In the genomic region with DNA sequence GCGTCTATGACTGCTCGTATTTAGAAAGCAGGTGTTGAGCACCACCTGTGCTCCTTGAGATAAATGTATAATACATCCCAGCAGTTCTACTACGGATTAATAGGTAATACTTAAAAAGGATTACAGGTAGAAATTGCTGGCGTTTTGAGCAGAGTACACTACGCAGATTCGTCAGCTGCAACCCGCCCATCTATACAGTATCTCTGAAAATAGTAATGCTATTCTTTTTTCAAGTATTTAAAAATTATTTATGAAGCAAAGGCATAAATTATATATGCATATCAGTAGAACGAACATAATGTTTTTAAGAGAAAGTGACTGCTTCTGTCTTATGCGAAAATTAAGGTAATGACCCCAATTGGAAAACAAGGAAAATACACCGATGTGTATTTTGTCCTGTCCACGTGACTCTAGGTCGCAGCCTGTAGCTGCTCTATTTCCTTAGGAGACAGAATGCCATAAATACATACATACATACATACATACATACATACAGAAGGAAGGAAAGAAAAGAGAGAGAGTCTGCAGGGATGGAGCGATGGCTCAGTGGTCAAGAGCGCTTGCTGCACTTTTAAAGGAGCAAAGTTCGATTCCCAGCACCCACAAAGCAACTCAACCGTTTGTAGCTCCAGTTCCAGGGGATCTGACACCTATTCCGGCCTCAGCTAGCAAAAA, we compare ENCODE assay signal across 7 mouse cellular contexts. TPM values are rescaled to one million over a fixed set of nuclear protein-coding genes. Genes with fewer than 3 reads are reported as not detected.
A peak's percentile ranks its signal among the peaks of the same experiment; 100 is the strongest.
DNase-seq lines count a peak whose midpoint lies in the region; ATAC-seq and TF ChIP-seq lines count a peak whose summit lies in the region.

No protein-coding gene starts in this region.

- H3K4me3 ChIP-seq in testis, adult 2 months (ENCODE audit: control insufficient read depth, low read depth, low read length): peak overlapping the region; percentile 99
- peak overlapping the region; percentile 92 for H3K4me3 ChIP-seq in erythroblast, embryonic 14.5 days (replicated peaks)
- H3K4me3 ChIP-seq in intestine, embryonic 16.5 days (ENCODE audit: low read length): peak overlapping the region; percentile 50
- peak overlapping the region; percentile 60 for H3K4me3 ChIP-seq in neural tube, embryonic 12.5 days

- no peaks in the 10 kb centered on the region for H3K27me3 ChIP-seq in testis, adult 2 months (ENCODE audit: control insufficient read depth, insufficient read depth, low read length)
- no peaks in the 10 kb centered on the region for H3K27me3 ChIP-seq in erythroblast, embryonic 14.5 days (ENCODE audit: control insufficient read depth)
- no peaks in the 10 kb centered on the region for H3K27me3 ChIP-seq in intestine, embryonic 16.5 days (replicated peaks; ENCODE audit: control insufficient read depth, insufficient read depth, low read length)
- H3K27me3 ChIP-seq in neural tube, embryonic 12.5 days (replicated peaks): no peaks in the 10 kb centered on the region

- no peaks in the 10 kb centered on the region for H3K36me3 ChIP-seq in testis, adult 2 months (ENCODE audit: control insufficient read depth, insufficient read depth, low read length)
- H3K36me3 ChIP-seq in erythroblast, embryonic 14.5 days (ENCODE audit: control insufficient read depth): no peaks in the 10 kb centered on the region; the same call in none of the 2 replicates
- no peaks in the 10 kb centered on the region for H3K36me3 ChIP-seq in intestine, embryonic 16.5 days (ENCODE audit: control insufficient read depth, insufficient read depth, low read length)
- H3K36me3 ChIP-seq in neural tube, embryonic 12.5 days: no peaks in the 10 kb centered on the region

- peak overlapping the region; percentile 83 for H3K4me2 ChIP-seq in intestine, embryonic 16.5 days (ENCODE audit: low read depth, low read length)
- H3K4me2 ChIP-seq in neural tube, embryonic 12.5 days (replicated peaks): peak overlapping the region; percentile 64

- no peaks in the 10 kb centered on the region for H3K9me3 ChIP-seq in erythroblast, embryonic 14.5 days (ENCODE audit: control insufficient read depth, low read length)
- no peaks in the 10 kb centered on the region for H3K9me3 ChIP-seq in intestine, embryonic 16.5 days (ENCODE audit: control insufficient read depth, low read length)
- H3K9me3 ChIP-seq in neural tube, embryonic 12.5 days: no peaks in the 10 kb centered on the region

- no peak for TF ChIP-seq CTCF in testis, adult 2 months (IDR thresholded peaks at IDR 0.05; ENCODE audit: control insufficient read depth, insufficient read depth, insufficient replicate concordance, low read depth, low read length)

- no peak for TF ChIP-seq POLR2A in testis, adult 2 months (IDR thresholded peaks at IDR 0.05; ENCODE audit: control insufficient read depth, low read depth, low read length)

- H3K27ac ChIP-seq in testis, adult 2 months (ENCODE audit: control insufficient read depth, insufficient read depth, low read depth, low read length): peak overlapping the region; percentile 98
- H3K27ac ChIP-seq in intestine, embryonic 16.5 days (ENCODE audit: low read length): peak overlapping the region; percentile 65
- no peak overlapping the region for H3K27ac ChIP-seq in neural tube, embryonic 12.5 days

- DNase-seq in testis, postnatal 14 days (ENCODE audit: low spot score): no peak
- DNase-seq in right cerebral cortex, postnatal 25 days: no peak
- no peak for DNase-seq in ovary, postnatal 14 days (ENCODE audit: low spot score)

- ATAC-seq in intestine, embryonic 16.5 days: peak; percentile 65
- ATAC-seq in neural tube, embryonic 12.5 days (ENCODE audit: low FRiP score, low read depth): peak; percentile 69

- peaks cover 6% of the 10 kb centered on the region for H3K4me1 ChIP-seq in testis, adult 2 months (ENCODE audit: control insufficient read depth, insufficient read depth, low read length)
- H3K4me1 ChIP-seq in erythroblast, embryonic 14.5 days (ENCODE audit: control insufficient read depth): peaks cover 44% of the 10 kb centered on the region
- H3K4me1 ChIP-seq in intestine, embryonic 16.5 days (ENCODE audit: control insufficient read depth, insufficient read depth, low read length): peaks cover 6% of the 10 kb centered on the region; the same call in 1 of the 2 replicates
- peaks cover 8% of the 10 kb centered on the region for H3K4me1 ChIP-seq in neural tube, embryonic 12.5 days

- WGBS in intestine, embryonic 16.5 days: under 1% methylated on average over 17 of the region's 17 CpGs
- 1% methylated on average over 17 of the region's 17 CpGs for WGBS in neural tube, embryonic 12.5 days

- peak overlapping the region; percentile 66 for H3K9ac ChIP-seq in intestine, embryonic 16.5 days (ENCODE audit: low read depth, low read length)
- 0 out of 2 replicates have a peak overlapping the region, but pooled peaks have one; percentile 29 for H3K9ac ChIP-seq in neural tube, embryonic 12.5 days

RNA-seq across cellular contexts. Expression of gene Cenpc1, which starts 0.6 kb away (rescaled TPM):
- polyA plus RNA-seq in testis, adult 2 months (2012; rRNA removed): 6.1 and 6.8 TPM in 2 replicates
- 0.46 and 0.48 TPM in 2 replicates for polyA plus RNA-seq in erythroblast, embryonic 14.5 days (2012)
- 19.9 and 21.6 TPM in 2 replicates for polyA plus RNA-seq in intestine, embryonic 16.5 days (2015; fragmentation: Nextera tagmentation; extraction: Ambion mirVana)
- polyA plus RNA-seq in neural tube, embryonic 12.5 days (2016; fragmentation: Nextera tagmentation; extraction: Ambion mirVana): 41.2 and 43.6 TPM in 2 replicates

RNA-seq across cellular contexts. Expression of gene Stap1, which starts 5.5 kb away (rescaled TPM):
- 0.27 and 0.34 TPM in 2 replicates for polyA plus RNA-seq in testis, adult 2 months (2012; rRNA removed)
- polyA plus RNA-seq in erythroblast, embryonic 14.5 days (2012): 0.08 TPM in 1 of 2 replicates, not detected in the other
- 0.33 and 0.60 TPM in 2 replicates for polyA plus RNA-seq in intestine, embryonic 16.5 days (2015; fragmentation: Nextera tagmentation; extraction: Ambion mirVana)
- 0.08 and 0.13 TPM in 2 replicates for polyA plus RNA-seq in neural tube, embryonic 12.5 days (2016; fragmentation: Nextera tagmentation; extraction: Ambion mirVana)
